Mouse (Mus musculus) C2C12 (cell line): ENCODE measurements around the gene Loxl4. TPM values are rescaled to one million over a fixed set of nuclear protein-coding genes. Genes with fewer than 3 reads are reported as not detected.
A peak's percentile ranks its signal among the peaks of the same experiment; 100 is the strongest.

ENCODE experiments used
- H3K27me3 ChIP-seq: one replicate; pipeline ENCODE4 v1.6.1; 2011; ENCODE audit not compliant: control insufficient read depth, insufficient read depth, insufficient read length
- H3K36me3 ChIP-seq: one replicate; pipeline ENCODE4 v1.6.1; 2011; ENCODE audit not compliant: control insufficient read depth, insufficient read depth
- H3K4me3 ChIP-seq: one replicate; pipeline ENCODE4 v1.5.1; 2011; ENCODE audit warnings: mild to moderate bottlenecking, control low read depth; ENCODE audit not compliant: poor library complexity, insufficient read depth, severe bottlenecking
- H3K79me2 ChIP-seq: one replicate; pipeline ENCODE4 v1.6.1; 2011; ENCODE audit not compliant: control insufficient read depth, insufficient read depth
- H3K79me3 ChIP-seq: one replicate; pipeline ENCODE4 v1.6.1; 2011; ENCODE audit warnings: low read depth, control low read depth
- H3ac ChIP-seq: one replicate; pipeline ENCODE3; 2011; ENCODE audit warnings: low read depth; ENCODE audit not compliant: control insufficient read depth, insufficient read length
- CEBPB ChIP-seq: IDR thresholded peaks from one replicate; pipeline ENCODE4 v1.6.1; 2011; ENCODE audit warnings: low read depth, mild to moderate bottlenecking, control low read depth, moderate library complexity
- CTCF ChIP-seq: IDR thresholded peaks from one replicate; pipeline ENCODE4 v1.5.1; 2011; ENCODE audit not compliant: control insufficient read depth, insufficient read depth, insufficient read length
- FOSL1 ChIP-seq: IDR thresholded peaks from one replicate; pipeline ENCODE4 v1.8.0; 2011; ENCODE audit warnings: mild to moderate bottlenecking, low read length; ENCODE audit not compliant: poor library complexity, insufficient read depth, severe bottlenecking
- MAX ChIP-seq: IDR thresholded peaks from one replicate; pipeline ENCODE4 v1.6.1; 2011; ENCODE audit warnings: mild to moderate bottlenecking, control low read depth
- MYOD1 ChIP-seq: IDR thresholded peaks from one replicate; pipeline ENCODE4 v1.6.1; 2011; ENCODE audit warnings: low read depth; ENCODE audit not compliant: control insufficient read depth, insufficient read length
- MYOG ChIP-seq: IDR thresholded peaks from one replicate; pipeline ENCODE4 v1.6.1; 2011; ENCODE audit not compliant: control insufficient read depth, insufficient read length; ENCODE audit errors: extremely low read depth
- USF1 ChIP-seq: IDR thresholded peaks from one replicate; pipeline ENCODE4 v1.6.1; 2011; ENCODE audit warnings: low read depth, mild to moderate bottlenecking, control low read depth, moderate library complexity
- polyA plus RNA-seq: library from polyadenylated mRNA; unstranded; fragments of >200 nt; fragmentation: generic; extraction: Trizol; gene quantifications from one replicate; pipeline ENCODE4 v1.2.1, GENCODE M21; 2012; ENCODE audit warnings: missing spikeins

Loxl4 gene
- polyA plus RNA-seq, 1 experiment: 4.8 TPM

DNA sequence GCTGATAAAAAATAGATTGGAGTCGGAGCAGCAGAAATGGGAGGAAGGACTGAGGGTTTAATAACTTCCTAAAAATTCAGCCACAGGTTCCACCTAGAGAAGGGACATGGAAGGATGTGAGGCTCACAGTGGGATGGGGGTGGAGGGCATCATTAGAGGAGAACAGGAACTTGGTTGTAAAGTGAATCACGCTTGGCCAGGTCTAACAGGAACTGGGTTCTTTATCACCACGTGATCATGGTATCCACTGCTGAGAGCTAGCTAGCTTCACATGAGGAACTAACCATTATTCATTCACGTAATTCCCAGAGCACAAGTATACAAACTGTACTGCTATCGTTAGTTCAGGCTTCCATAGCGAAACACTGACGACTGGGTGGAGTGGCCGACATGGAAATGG, 26.9 kb upstream of the Loxl4 start:
- H3K4me3 ChIP-seq: no peak overlapping the region
- TF ChIP-seq CEBPB (no peak), USF1 (peak; percentile 71), FOSL1 (no peak), MAX (no peak)
- no peaks in the 10 kb centered on the region for H3K36me3 ChIP-seq
- no peaks in the 10 kb centered on the region for H3K27me3 ChIP-seq
- no peaks in the 10 kb centered on the region for H3K79me2 ChIP-seq
- H3K79me3 ChIP-seq: no peaks in the 10 kb centered on the region
- H3ac ChIP-seq: no peak overlapping the region

DNA sequence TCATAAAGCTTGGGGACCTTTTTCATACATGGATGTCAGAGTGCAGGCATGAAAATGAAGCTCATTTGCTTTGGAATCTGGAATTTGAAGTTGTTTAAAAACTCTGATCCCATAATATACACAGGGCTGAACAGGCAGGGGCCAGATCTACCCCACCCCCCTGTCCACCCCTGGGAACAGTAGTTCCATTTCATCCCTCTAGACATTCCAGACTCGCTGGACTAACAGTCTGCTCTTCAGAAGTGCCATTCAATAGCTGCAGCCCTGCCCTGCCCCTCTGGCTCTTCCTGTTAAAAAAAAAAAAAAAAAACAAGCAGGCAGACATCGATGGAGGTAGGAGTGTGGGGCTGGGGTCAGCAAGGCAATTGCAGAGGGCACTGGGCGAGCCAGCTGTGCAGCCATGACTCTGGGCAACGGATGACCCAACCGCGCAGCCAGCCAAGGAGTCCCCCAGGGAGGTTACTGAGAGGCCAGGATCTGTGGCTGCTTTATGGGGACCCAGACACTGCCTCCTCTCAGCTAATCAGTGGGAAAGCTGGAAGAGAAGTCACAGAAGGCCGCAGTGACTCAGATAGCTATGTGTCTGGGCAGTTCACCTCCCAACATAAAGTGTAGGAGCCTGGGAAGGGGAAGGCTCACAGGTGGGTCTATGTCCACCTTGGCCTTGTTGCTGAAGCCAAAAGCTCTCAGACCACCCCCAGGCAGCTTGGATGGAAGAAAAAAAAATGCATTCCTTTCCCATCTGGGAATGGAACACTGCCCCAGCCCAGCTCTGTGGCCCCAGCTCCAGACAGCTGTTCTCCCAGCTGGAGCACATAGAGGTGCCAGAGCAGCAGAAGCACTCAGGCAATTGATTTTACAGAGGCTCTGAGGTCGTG, 26.2 kb upstream of the Loxl4 start:
- TF ChIP-seq MAX (no peak), MYOG (no peak), CTCF (no peak), MYOD1 (no peak), USF1 (no peak), FOSL1 (no peak), CEBPB (no peak)
- H3ac ChIP-seq: no peak overlapping the region
- H3K27me3 ChIP-seq: no peaks in the 10 kb centered on the region
- H3K79me3 ChIP-seq: no peaks in the 10 kb centered on the region
- no peaks in the 10 kb centered on the region for H3K36me3 ChIP-seq
- H3K79me2 ChIP-seq: no peaks in the 10 kb centered on the region
- H3K4me3 ChIP-seq: no peak overlapping the region

DNA sequence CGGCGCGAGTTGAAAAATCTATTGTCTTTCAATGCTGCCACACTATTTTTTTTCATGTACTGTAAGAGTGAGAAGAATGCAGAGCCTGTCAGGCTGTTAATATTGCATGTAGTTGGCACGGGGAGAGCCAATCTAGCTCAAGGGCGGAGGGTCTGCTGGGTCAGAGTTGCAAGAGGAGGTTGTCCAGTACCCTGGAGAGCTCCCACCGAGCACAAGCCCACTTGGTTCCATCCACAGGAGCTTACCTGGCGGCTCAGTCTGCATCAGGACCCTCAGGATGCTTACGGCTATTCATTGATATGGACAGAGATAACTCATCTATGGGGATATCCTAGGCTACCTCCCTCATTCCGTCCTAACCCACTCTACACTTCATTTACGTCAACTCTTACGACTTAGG, 24.0 kb upstream of the Loxl4 start:
- TF ChIP-seq CTCF (no peak), MAX (no peak), MYOG (no peak), MYOD1 (no peak)
- H3K27me3 ChIP-seq: no peaks in the 10 kb centered on the region
- no peaks in the 10 kb centered on the region for H3K79me3 ChIP-seq
- no peak overlapping the region for H3ac ChIP-seq
- no peak overlapping the region for H3K4me3 ChIP-seq
- H3K36me3 ChIP-seq: no peaks in the 10 kb centered on the region
- H3K79me2 ChIP-seq: no peaks in the 10 kb centered on the region

- Histone ChIP-seq H3K36me3 (no peaks in the 10 kb centered on the region), H3K79me2 (no peaks in the 10 kb centered on the region), H3ac (no peak overlapping the region), H3K4me3 (no peak overlapping the region), H3K79me3 (no peaks in the 10 kb centered on the region), H3K27me3 (no peaks in the 10 kb centered on the region)
- TF ChIP-seq MYOD1 (no peak), USF1 (no peak), CEBPB (no peak), CTCF (no peak), MYOG (no peak), MAX (no peak), FOSL1 (no peak)
Observed at GRCm38 (mm10) chr19:42633650-42634049, 21.0 kb upstream of the Loxl4 start.

DNA sequence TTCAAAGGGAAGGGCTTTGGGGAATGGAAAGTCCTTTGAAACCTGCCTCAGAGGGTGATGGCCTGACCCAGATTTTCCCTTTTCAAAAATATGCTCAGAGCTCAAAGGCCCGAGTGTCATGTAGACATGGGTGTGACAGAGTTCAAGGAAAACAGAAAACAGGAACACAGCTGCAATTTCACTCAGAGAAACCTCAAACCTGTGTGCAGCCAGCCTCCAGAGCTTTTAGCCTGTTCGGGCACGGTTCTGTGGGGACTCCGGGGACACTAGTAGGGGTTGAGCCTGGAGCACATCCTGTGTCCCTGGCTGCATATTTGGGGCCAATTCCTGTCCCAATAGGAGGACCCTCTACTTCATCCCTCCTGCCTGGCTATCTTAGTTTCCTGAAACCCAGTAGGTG, 19.7 kb upstream of the Loxl4 start:
- Histone ChIP-seq H3K36me3 (no peaks in the 10 kb centered on the region), H3K4me3 (no peak overlapping the region), H3ac (no peak overlapping the region), H3K79me2 (no peaks in the 10 kb centered on the region), H3K27me3 (no peaks in the 10 kb centered on the region), H3K79me3 (no peaks in the 10 kb centered on the region)
- no peak for TF ChIP-seq FOSL1
- TF ChIP-seq MYOD1: no peak
- TF ChIP-seq MAX: no peak
- no peak for TF ChIP-seq MYOG
- no peak for TF ChIP-seq CEBPB
- TF ChIP-seq USF1: no peak
- no peak for TF ChIP-seq CTCF

GRCm38 (mm10) chr19:42631541-42631961, 18.9 kb upstream of the Loxl4 start:
- Histone ChIP-seq H3K36me3 (no peaks in the 10 kb centered on the region), H3ac (no peak overlapping the region), H3K4me3 (no peak overlapping the region), H3K79me3 (no peaks in the 10 kb centered on the region), H3K27me3 (no peaks in the 10 kb centered on the region), H3K79me2 (no peaks in the 10 kb centered on the region)
- TF ChIP-seq FOSL1 (no peak), USF1 (no peak), MYOD1 (peak; percentile 28), CEBPB (peak; percentile 47), CTCF (no peak)
